Mouse (Mus musculus): Measurements from ENCODE around the gene Aplnr. TPM values are rescaled to one million over a fixed set of nuclear protein-coding genes. Genes with fewer than 3 reads are reported as not detected.

The Aplnr gene
- total and polyA plus RNA-seq, 3 experiments = not detected

DNA sequence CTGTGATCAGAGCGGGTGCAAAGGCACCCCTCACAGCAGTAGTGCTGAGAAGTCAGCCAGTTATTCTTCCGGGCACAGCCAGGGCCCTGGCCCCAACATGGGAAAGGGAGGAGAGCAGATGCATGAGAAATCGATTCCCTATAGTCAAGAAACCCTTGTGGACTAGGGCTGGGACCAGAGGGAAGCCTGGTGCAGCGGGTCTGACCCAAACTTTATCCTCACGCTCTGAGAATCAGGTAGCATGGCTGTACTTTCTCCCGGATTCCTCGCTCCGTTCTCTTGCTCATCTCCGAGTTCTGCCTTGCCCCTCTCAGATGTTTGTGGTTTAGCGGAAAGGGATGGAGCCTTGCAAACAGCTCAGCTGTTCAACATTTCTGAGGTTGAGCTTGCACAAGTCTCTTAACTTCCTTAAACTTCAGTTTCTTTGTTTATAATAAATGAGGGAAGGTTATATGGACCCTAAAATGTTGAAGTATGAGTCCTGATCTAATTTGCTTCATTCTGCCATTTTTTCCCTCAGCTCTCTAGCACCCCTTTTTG lies 1.6 kb downstream of the Aplnr start:
- dilution Hi-C loops (cut with MboI; ENCODE audit: extremely low pct_ligation_motif_present, extremely low pct_unique_long_range_greater_than_20kb, low sequenced_read_pairs) (no loop called here), in situ Hi-C loops (cut with MboI; ENCODE audit: low pct_ligation_motif_present, low pct_unique_long_range_greater_than_20kb, low sequenced_read_pairs) (no loop called here)
- peaks cover 74% of the 10 kb centered on the region for H3K27me3 ChIP-seq (replicated peaks)
- H3K9me3 ChIP-seq (replicated peaks; ENCODE audit: low read length) = no peaks in the 10 kb centered on the region
- no peaks in the 10 kb centered on the region for H3K4me1 ChIP-seq (ENCODE audit: control insufficient read depth in 1 of 2, insufficient read depth in 2 of 2)
- no peaks in the 10 kb centered on the region for H3K79me2 ChIP-seq (replicated peaks; ENCODE audit: control insufficient read depth, extremely low read depth, insufficient read depth, poor library complexity, severe bottlenecking)
- H3K4me3 ChIP-seq (replicated peaks in 1 of 3; ENCODE audit: low read depth in 2 of 3, low read length in 2 of 3, poor library complexity in 1 of 3) = no peak overlapping the region
- no peak for DNase-seq (ENCODE audit: extremely low read depth)
- H3K36me3 ChIP-seq (replicated peaks in 1 of 2; ENCODE audit: control insufficient read depth in 1 of 2, insufficient read depth in 1 of 2, low read length in 1 of 2) = no peaks in the 10 kb centered on the region
- H3K4me2 ChIP-seq (ENCODE audit: insufficient read depth, low read depth, poor library complexity, severe bottlenecking) = no peak overlapping the region
- TF ChIP-seq MAFK (IDR thresholded peaks at IDR 0.05; ENCODE audit: insufficient replicate concordance, low read length) (no peak), ZC3H11A (IDR thresholded peaks at IDR 0.05; ENCODE audit: low read depth, low read length) (no peak), IRF4 (IDR thresholded peaks at IDR 0.05; ENCODE audit: low read depth, low read length) (no peak), EP300 (IDR thresholded peaks at IDR 0.05; ENCODE audit: low read length) (no peak), UBTF (IDR thresholded peaks at IDR 0.05; ENCODE audit: low read depth, low read length) (no peak), RAD21 (IDR thresholded peaks at IDR 0.05; ENCODE audit: low read depth, low read length) (no peak), ETS1 (conservative IDR thresholded peaks at IDR 0.05; ENCODE audit: low read depth, low read length) (no peak), RCOR1 (conservative IDR thresholded peaks at IDR 0.05; ENCODE audit: low read depth, low read length) (no peak), TBP (conservative IDR thresholded peaks at IDR 0.05; ENCODE audit: low read depth, low read length) (no peak), ELF1 (IDR thresholded peaks at IDR 0.05; ENCODE audit: low read depth, low read length) (no peak), HCFC1 (IDR thresholded peaks at IDR 0.05; ENCODE audit: low read depth, low read length) (no peak), USF2 (conservative IDR thresholded peaks at IDR 0.05; ENCODE audit: low read depth, low read length) (no peak), JUND (conservative IDR thresholded peaks at IDR 0.05; ENCODE audit: low read depth, low read length) (no peak), BHLHE40 (IDR thresholded peaks at IDR 0.05; ENCODE audit: low read depth, low read length) (no peak), NELFE (IDR thresholded peaks at IDR 0.05; ENCODE audit: low read depth, low read length) (no peak), CHD1 (IDR thresholded peaks at IDR 0.05; ENCODE audit: low read depth, low read length) (no peak), ZKSCAN1 (IDR thresholded peaks at IDR 0.05; ENCODE audit: borderline replicate concordance, low read depth, low read length) (no peak), MEF2A (IDR thresholded peaks at IDR 0.05; ENCODE audit: borderline replicate concordance, low read depth, low read length) (no peak), USF1 (IDR thresholded peaks at IDR 0.05; ENCODE audit: low read depth, low read length) (no peak)
- no peak overlapping the region for H3K9ac ChIP-seq (ENCODE audit: insufficient read depth, low read depth)
- no peak overlapping the region for H3K27ac ChIP-seq (ENCODE audit: insufficient read depth, low read depth)

DNA sequence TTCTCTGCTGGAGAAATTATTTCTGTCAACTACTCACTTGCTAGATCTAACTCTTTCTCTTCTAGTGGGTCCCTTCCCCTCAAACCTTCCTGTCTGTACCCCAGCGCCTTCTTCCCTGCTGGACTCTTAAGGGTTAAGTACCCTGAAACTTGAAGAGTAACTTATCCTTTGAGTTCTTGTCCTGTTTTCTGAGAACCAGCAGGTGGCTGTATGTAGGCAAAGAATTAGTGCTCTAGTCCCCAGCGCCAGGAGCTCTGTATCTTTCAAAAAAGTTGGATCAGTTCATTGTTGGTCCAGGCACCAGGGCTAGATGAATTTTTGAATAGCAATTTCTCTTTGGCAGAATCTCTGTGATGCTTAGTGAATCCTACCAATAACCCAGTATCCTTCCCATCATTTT lies 2.1 kb downstream of the Aplnr start:
- no peak for TF ChIP-seq MXI1 (IDR thresholded peaks at IDR 0.05; ENCODE audit: low read depth, low read length)
- no peak for TF ChIP-seq ZMIZ1 (IDR thresholded peaks at IDR 0.05; ENCODE audit: low read depth, low read length)
- no peak for TF ChIP-seq ZKSCAN1 (IDR thresholded peaks at IDR 0.05; ENCODE audit: borderline replicate concordance, low read depth, low read length)
- TF ChIP-seq JUND (conservative IDR thresholded peaks at IDR 0.05; ENCODE audit: low read depth, low read length) = no peak
- no peak for TF ChIP-seq POLR2AphosphoS2 (IDR thresholded peaks at IDR 0.05; ENCODE audit: low read depth, low read length)
- H3K79me2 ChIP-seq (replicated peaks; ENCODE audit: control insufficient read depth, extremely low read depth, insufficient read depth, poor library complexity, severe bottlenecking) = no peaks in the 10 kb centered on the region
- no peak overlapping the region for H3K27ac ChIP-seq (ENCODE audit: insufficient read depth, low read depth)
- H3K4me3 ChIP-seq (replicated peaks in 1 of 3; ENCODE audit: low read depth in 2 of 3, low read length in 2 of 3, poor library complexity in 1 of 3) = no peak overlapping the region
- no peaks in the 10 kb centered on the region for H3K9me3 ChIP-seq (replicated peaks; ENCODE audit: low read length)
- no peak overlapping the region for H3K9ac ChIP-seq (ENCODE audit: insufficient read depth, low read depth)
- H3K4me1 ChIP-seq (ENCODE audit: control insufficient read depth in 1 of 2, insufficient read depth in 2 of 2) = no peaks in the 10 kb centered on the region
- in situ Hi-C loops (cut with MboI; ENCODE audit: low pct_ligation_motif_present, low pct_unique_long_range_greater_than_20kb, low sequenced_read_pairs) (no loop called here), dilution Hi-C loops (cut with MboI; ENCODE audit: extremely low pct_ligation_motif_present, extremely low pct_unique_long_range_greater_than_20kb, low sequenced_read_pairs) (no loop called here)
- no peak overlapping the region for H3K4me2 ChIP-seq (ENCODE audit: insufficient read depth, low read depth, poor library complexity, severe bottlenecking)
- H3K36me3 ChIP-seq (replicated peaks in 1 of 2; ENCODE audit: control insufficient read depth in 1 of 2, insufficient read depth in 1 of 2, low read length in 1 of 2) = no peaks in the 10 kb centered on the region
- no peak for DNase-seq (ENCODE audit: extremely low read depth)
- peaks cover 73% of the 10 kb centered on the region for H3K27me3 ChIP-seq (replicated peaks)
